Mouse (Mus musculus): ENCODE measurements at regions not wholly inside any gene's neighbourhood (a gene's known extent, or its start where the extent isn't known, plus 50 kb on each side); places are given as distances from the start of the nearest gene placed in this dataset.

GRCm38 (mm10) chr7:70481880-70482279 lies 115.3 kb upstream of the Nr2f2 start:
- DNase-seq (ENCODE audit: low read depth, low spot score), result no peak

- DNase-seq (ENCODE audit: low read depth, low spot score), result no peak
Observed at GRCm38 (mm10) chr7:70472786-70473185, 106.3 kb upstream of the Nr2f2 start.

- DNase-seq (ENCODE audit: low read depth, low spot score), result no peak
Observed at GRCm38 (mm10) chr7:70470557-70470956, 104.0 kb upstream of the Nr2f2 start.

GRCm38 (mm10) chr7:70462131-70462530 lies 95.6 kb upstream of the Nr2f2 start:
- DNase-seq (ENCODE audit: low read depth, low spot score), result no peak

- peak; percentile 54 for DNase-seq (ENCODE audit: low read depth, low spot score)
Observed at GRCm38 (mm10) chr7:70454525-70454924, 88.0 kb upstream of the Nr2f2 start.

- DNase-seq (ENCODE audit: low read depth, low spot score), result no peak
Observed at GRCm38 (mm10) chr7:70452816-70453215, 86.3 kb upstream of the Nr2f2 start.

- DNase-seq (ENCODE audit: low read depth, low spot score), result no peak
Observed at GRCm38 (mm10) chr7:70438908-70439307, 72.4 kb upstream of the Nr2f2 start.

- no peak for DNase-seq (ENCODE audit: low read depth, low spot score)
Observed at GRCm38 (mm10) chr7:70433838-70434237, 67.3 kb upstream of the Nr2f2 start.

GRCm38 (mm10) chr7:70433358-70433757 lies 66.8 kb upstream of the Nr2f2 start:
- DNase-seq (ENCODE audit: low read depth, low spot score), result no peak

GRCm38 (mm10) chr7:70431712-70432111 lies 65.2 kb upstream of the Nr2f2 start:
- DNase-seq (ENCODE audit: low read depth, low spot score), result no peak

- no peak for DNase-seq (ENCODE audit: low read depth, low spot score)
Observed at GRCm38 (mm10) chr7:70429326-70429725, 62.8 kb upstream of the Nr2f2 start.

- no peak for DNase-seq (ENCODE audit: low read depth, low spot score)
Observed at GRCm38 (mm10) chr7:70424231-70424620, 57.7 kb upstream of the Nr2f2 start.

GRCm38 (mm10) chr7:70423524-70424230 lies 57.1 kb upstream of the Nr2f2 start:
- no peak for DNase-seq (ENCODE audit: low read depth, low spot score)

GRCm38 (mm10) chr7:70416185-70416941 lies 49.8 kb upstream of the Nr2f2 start:
- no peak for DNase-seq (ENCODE audit: low read depth, low spot score)
